Mouse (Mus musculus) neural tube, embryonic 11.5 days (tissue): ENCODE data around the gene Prkag1. TPM values are rescaled to one million over a fixed set of nuclear protein-coding genes. Genes with fewer than 3 reads are reported as not detected.

Experiments used
- ATAC-seq: fragments of 200-750 bp; cut with Nextera tagmentation; 2 replicates; pipeline ENCODE4 v1.8.0; 2017; ENCODE audit warnings: moderate number of reproducible peaks, mild to moderate bottlenecking, moderate TSS enrichment, moderate library complexity; ENCODE audit not compliant: insufficient read depth, low FRiP score, low TSS enrichment
- DNase-seq: peaks from one replicate; pipeline ENCODE4 v3.0.0-alpha.2; 2015; ENCODE audit warnings: low spot score
- H3K27ac ChIP-seq: fragments of 300-500 bp; sonication (generic); 2 replicates; pipeline ENCODE4 v1.5.1; 2014; ENCODE audit warnings: low read depth, mild to moderate bottlenecking, low read length
- H3K27me3 ChIP-seq: fragments of 300-500 bp; sonication (generic); 2 replicates; pipeline ENCODE4 v1.6.1; 2014; ENCODE audit warnings: mild to moderate bottlenecking, low read length, mixed read lengths; ENCODE audit not compliant: control insufficient read depth, insufficient read depth
- H3K36me3 ChIP-seq: fragments of 300-500 bp; sonication (generic); 2 replicates; pipeline ENCODE4 v1.6.1; 2014; ENCODE audit warnings: mild to moderate bottlenecking, low read length, moderate library complexity, mixed read lengths; ENCODE audit not compliant: control insufficient read depth, insufficient read depth
- H3K4me1 ChIP-seq: fragments of 300-500 bp; sonication (generic); 2 replicates; pipeline ENCODE4 v1.6.1; 2014; ENCODE audit warnings: low read length, mixed read lengths; ENCODE audit not compliant: control insufficient read depth, insufficient read depth
- H3K4me2 ChIP-seq: fragments of 300-500 bp; sonication (generic); 2 replicates; pipeline ENCODE4 v1.6.1; 2014; ENCODE audit warnings: low read depth, mild to moderate bottlenecking, moderate library complexity
- H3K4me3 ChIP-seq: fragments of 300-500 bp; sonication (generic); 2 replicates; pipeline ENCODE4 v1.5.1; 2014; ENCODE audit warnings: low read depth, low read length
- H3K9ac ChIP-seq: fragments of 300-500 bp; sonication (generic); 2 replicates; pipeline ENCODE4 v1.6.1; 2014; ENCODE audit warnings: mild to moderate bottlenecking, low read length
- H3K9me3 ChIP-seq: fragments of 300-500 bp; sonication (generic); 2 replicates; pipeline ENCODE4 v1.6.1; 2016; ENCODE audit warnings: low read length; ENCODE audit not compliant: control insufficient read depth
- WGBS: fragments of 180-500 bp; shearing (Covaris S2); extraction: QIAGEN DNeasy Blood & Tissue Kit; methylation state at CpG from one replicate; pipeline ENCODE4 v1.1.7; 2014; 5-methylcytosine and 5-hydroxymethylcytosine counted together
- polyA plus RNA-seq: library from polyadenylated mRNA; unstranded; fragments of >200 nt; fragmentation: Nextera tagmentation; extraction: Ambion mirVana; gene quantifications from 2 replicates; pipeline ENCODE4 v1.2.1, GENCODE M21; 2014

Gene Prkag1
- polyA plus RNA-seq, 1 experiment from 2014 or later: 73.1 TPM

DNA sequence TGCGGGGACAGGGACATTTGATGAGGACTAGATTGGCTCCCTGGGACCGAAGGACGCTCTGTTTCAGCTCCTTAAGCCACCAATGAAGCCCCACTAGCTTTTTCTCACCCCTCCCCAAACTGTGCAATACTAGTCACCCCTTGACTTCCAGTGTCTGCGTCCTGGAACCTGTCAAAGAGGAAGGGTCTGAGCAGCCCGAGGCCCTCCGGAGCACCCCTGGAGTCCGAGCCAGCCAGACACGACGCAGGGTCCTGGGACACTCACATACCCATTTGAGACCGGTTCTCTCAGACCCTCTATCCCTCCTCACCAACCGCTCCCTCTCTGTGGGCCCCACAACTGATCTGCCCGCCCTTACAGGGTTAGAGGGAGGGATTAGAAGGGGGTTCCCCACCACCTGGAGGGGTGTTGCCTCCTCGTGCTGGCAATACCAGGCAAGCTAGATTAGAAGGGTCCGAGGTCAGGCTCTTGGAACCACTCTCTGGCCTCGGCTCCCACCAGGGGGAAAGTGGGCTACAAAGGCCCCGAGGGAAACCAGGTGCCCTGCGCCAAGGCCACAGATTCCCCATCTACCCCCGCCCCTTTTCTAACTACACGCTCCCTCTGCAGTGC, 54.2 kb downstream of the Prkag1 start:
- Histone ChIP-seq H3K27ac (no peak overlapping the region), H3K4me3 (no peak overlapping the region), H3K9me3 (no peaks in the 10 kb centered on the region), H3K9ac (no peak overlapping the region), H3K4me2 (no peak overlapping the region), H3K4me1 (peaks cover 19% of the 10 kb centered on the region), H3K36me3 (no peaks in the 10 kb centered on the region), H3K27me3 (peaks cover 100% of the 10 kb centered on the region)
- 1% methylated on average over 19 of the region's 19 CpGs for WGBS
- DNase-seq: peak; percentile 20
- no peak for ATAC-seq

DNA sequence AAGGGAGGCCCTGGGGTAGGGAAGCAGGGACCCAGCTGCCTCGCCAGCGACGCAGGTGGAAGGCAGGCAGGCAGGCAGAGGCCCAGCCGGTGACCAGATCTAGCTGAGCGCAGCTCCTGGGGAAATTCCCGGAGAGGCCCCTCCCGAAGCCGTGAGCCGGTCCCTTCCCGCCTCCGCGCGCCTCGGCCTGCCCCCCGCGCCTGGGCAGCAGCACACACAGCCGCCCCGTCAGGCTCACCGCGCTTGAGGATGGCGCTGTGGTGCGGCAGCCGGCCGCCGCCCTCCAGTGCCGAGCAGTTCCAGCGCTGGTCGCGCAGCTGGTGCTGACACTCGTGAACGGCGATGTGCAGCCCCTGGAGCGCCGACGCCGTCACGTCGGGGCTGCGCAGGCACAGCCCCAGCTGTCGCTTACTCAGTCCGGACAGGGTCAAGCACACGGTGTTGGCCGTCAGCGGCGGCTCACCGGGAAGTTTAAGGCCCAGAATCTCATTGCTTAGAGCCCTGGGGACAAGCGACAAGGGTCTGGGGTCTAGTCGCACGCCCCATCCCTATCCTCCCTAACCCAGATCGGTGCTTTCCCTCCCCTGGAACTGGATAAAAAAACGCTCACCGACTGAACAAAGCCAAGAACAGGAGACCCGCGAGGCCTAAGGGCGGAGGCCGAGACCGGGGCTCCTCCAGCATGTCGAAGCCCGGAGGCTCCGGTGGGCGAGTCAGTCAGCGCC, 54.9 kb downstream of the Prkag1 start:
- no peak overlapping the region for H3K27ac ChIP-seq
- under 1% methylated on average over 62 of the region's 62 CpGs for WGBS
- DNase-seq (peak; percentile 66), ATAC-seq (peak; percentile 54; the same call in 1 of the 2 replicates)
- 0 out of 2 replicates have a peak overlapping the region, but pooled peaks have one; percentile 8 for H3K4me3 ChIP-seq
- H3K27me3 ChIP-seq: peaks cover 100% of the 10 kb centered on the region
- peak overlapping the region; percentile 29 for H3K4me2 ChIP-seq
- H3K9me3 ChIP-seq: no peaks in the 10 kb centered on the region
- H3K36me3 ChIP-seq: no peaks in the 10 kb centered on the region
- no peak overlapping the region for H3K9ac ChIP-seq
- peaks cover 20% of the 10 kb centered on the region for H3K4me1 ChIP-seq

DNA sequence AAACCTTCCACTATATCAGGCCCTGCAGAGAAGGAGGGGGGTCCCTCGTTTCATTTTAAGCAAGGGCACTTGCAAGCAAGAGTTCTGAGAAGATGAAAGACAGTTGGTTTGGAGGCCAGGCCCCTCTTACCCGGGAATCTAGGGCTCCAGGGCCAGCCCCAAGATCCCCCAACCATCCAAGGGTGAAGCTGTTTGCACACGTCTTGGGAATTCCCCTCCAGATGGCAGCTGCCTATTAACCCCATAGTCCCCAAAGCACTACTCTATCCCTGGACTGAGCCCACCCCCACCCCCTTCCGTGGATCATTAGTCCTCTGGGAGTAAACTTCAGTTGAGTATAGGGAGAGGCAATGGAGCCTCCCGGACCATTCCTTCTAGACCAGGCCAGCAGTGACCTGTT, 55.8 kb downstream of the Prkag1 start:
- peaks cover 20% of the 10 kb centered on the region for H3K4me1 ChIP-seq
- no peak overlapping the region for H3K27ac ChIP-seq
- WGBS: under 1% methylated on average over 5 of the region's 5 CpGs
- no peaks in the 10 kb centered on the region for H3K36me3 ChIP-seq
- H3K4me3 ChIP-seq: no peak overlapping the region
- H3K9me3 ChIP-seq: no peaks in the 10 kb centered on the region
- peaks cover 100% of the 10 kb centered on the region for H3K27me3 ChIP-seq
- ATAC-seq (no peak), DNase-seq (peak; percentile 8)
- H3K4me2 ChIP-seq: no peak overlapping the region
- H3K9ac ChIP-seq: no peak overlapping the region

DNA sequence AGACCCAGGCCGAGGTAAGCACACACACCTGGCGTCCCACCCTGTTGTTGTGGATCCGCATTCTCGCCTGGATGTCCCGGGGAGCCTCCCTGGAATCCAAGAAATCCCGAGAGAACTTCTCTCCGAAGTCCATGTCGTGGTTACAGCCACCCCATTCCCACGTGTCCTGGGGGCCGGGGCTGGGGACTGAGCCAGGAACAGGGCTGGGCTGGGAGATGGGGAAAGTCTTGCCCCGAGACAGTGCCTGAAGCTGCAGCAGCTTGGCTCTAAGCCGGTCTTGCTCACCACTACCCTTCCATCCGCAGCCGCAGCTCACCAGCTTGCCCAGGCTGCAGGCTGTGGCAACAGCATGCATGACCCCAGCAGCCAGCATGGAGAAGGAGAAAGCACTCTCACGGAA, 57.2 kb downstream of the Prkag1 start:
- H3K4me3 ChIP-seq: no peak overlapping the region
- 4% methylated on average over 15 of the region's 15 CpGs for WGBS
- H3K4me2 ChIP-seq: no peak overlapping the region
- DNase-seq: no peak
- H3K9ac ChIP-seq: no peak overlapping the region
- peaks cover 94% of the 10 kb centered on the region for H3K27me3 ChIP-seq
- ATAC-seq: no peak
- no peaks in the 10 kb centered on the region for H3K36me3 ChIP-seq
- no peak overlapping the region for H3K27ac ChIP-seq
- no peaks in the 10 kb centered on the region for H3K9me3 ChIP-seq
- peaks cover 20% of the 10 kb centered on the region for H3K4me1 ChIP-seq

DNA sequence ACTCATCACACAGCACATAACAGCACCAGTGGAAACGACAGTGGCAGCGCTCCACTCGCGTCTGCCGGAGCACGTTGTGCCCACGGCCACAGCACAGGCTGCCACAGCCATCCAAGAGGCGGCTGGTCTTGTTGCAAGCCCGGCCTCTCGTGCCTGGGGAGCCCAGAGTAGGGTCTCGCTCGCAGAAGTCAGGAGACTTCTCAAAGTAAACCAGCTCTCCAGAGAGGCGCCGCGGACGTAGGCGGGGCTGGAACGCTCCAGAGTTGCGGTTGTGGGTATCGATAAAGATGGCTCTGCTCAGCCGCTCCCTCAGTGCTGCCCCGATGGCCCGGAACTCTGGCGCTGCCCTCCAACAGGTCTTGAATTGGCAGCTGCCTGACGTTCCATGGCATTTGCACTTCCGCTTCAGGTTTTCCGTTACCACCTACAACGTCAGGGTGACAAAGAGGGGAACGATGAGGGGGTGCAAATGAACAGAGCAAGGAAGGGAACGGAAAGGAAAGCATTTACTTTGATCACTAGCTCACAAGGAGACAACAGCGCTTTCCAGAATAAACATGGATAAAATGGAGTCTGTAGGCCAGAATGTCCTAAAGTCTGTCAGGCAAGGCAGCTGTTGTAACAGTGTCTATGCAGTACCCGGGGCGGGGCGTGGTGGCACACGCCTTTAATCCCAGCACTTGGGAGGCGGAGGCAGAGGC, 58.7 kb downstream of the Prkag1 start:
- no peak overlapping the region for H3K27ac ChIP-seq
- H3K4me3 ChIP-seq: peak overlapping the region; percentile 16
- no peaks in the 10 kb centered on the region for H3K9me3 ChIP-seq
- ATAC-seq (no peak), DNase-seq (peak; percentile 44)
- peaks cover 85% of the 10 kb centered on the region for H3K27me3 ChIP-seq
- no peaks in the 10 kb centered on the region for H3K36me3 ChIP-seq
- no peak overlapping the region for H3K9ac ChIP-seq
- 2% methylated on average over 36 of the region's 36 CpGs for WGBS
- H3K4me1 ChIP-seq: peaks cover 16% of the 10 kb centered on the region
- peak overlapping the region; percentile 37 for H3K4me2 ChIP-seq

DNA sequence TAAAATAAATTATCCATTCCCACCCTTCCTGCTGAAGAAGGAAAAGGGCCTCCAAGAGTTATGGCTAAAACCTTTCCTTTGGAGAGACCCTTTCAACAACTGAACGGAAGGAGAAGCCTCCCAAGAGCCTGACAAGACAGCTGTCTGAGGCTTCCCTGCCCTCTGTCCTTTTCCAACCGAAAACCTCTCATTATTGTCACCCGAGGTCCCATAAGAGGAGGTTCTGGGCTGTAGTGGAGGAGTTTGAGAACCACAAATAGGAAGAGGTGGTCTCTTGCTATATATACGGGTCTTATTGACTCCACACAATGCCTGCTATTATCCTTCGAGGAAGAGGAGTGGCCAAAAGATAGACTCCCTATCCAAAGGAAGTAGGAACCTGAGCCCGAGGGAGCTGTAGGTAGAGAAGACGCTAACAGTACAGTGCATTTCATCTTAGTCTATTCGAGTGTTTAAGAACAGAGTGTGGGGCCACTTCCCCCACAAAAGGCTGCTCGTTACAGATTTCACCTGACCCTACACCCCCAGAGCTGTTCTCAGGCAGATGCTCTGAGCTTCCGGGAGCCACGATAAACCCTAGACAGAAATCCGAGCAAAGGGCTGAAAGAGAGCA, 59.4 kb downstream of the Prkag1 start:
- Histone ChIP-seq H3K9me3 (no peaks in the 10 kb centered on the region), H3K4me2 (peak overlapping the region; percentile 37; the same call in 1 of the 2 replicates), H3K36me3 (no peaks in the 10 kb centered on the region), H3K27me3 (peaks cover 77% of the 10 kb centered on the region), H3K4me3 (peak overlapping the region; percentile 16), H3K27ac (no peak overlapping the region), H3K9ac (no peak overlapping the region), H3K4me1 (peaks cover 16% of the 10 kb centered on the region)
- DNase-seq (no peak), ATAC-seq (no peak)
- 3% methylated on average over 12 of the region's 12 CpGs for WGBS

DNA sequence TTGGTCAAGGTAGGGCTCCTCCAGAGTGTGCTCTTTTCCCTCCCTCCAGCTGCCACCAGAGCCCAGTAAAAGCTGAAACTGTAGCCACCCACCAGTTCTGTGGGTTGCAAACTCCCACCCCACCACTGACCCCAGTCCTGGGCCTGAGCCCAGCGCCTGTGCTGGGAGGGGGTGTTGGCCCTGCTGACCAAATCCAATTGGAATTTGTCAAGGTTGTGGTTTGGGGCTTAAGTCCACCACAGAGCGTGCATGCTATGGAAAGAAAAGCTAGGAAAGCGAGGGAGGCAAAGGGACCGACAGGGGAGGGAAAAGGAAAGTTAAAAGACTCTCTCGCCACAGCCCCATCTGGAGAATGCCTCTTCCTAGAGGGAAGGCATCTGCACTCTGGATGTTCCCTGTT, 63.1 kb downstream of the Prkag1 start:
- Histone ChIP-seq H3K27me3 (peaks cover 46% of the 10 kb centered on the region), H3K4me3 (no peak overlapping the region), H3K4me2 (no peak overlapping the region), H3K4me1 (peaks cover 8% of the 10 kb centered on the region; the same call in 1 of the 2 replicates), H3K9ac (no peak overlapping the region), H3K9me3 (no peaks in the 10 kb centered on the region), H3K36me3 (no peaks in the 10 kb centered on the region), H3K27ac (no peak overlapping the region)
- 12% methylated on average over 5 of the region's 5 CpGs for WGBS
- no peak for DNase-seq
- no peak for ATAC-seq

DNA sequence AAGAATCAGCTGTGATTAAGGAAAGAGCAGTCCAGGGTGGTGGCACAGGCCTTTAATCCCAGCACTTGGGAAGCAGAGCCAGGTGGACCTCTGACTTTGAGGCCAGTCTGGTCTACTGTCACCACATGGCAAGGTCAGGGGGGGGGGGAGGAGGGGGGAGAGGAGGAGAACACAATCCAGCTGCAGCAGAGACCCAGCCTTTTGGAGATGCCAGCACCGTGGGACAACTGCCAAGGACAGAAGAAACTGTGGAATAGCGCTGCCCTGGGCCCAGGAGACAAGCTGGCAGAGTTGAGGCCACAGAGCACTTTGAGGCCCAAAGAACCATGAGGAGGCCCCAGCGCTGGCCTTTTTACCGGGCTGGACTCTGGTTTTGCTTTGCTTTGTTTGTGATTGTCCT, 65.4 kb downstream of the Prkag1 start:
- no peak overlapping the region for H3K27ac ChIP-seq
- DNase-seq: no peak
- 64% methylated on average over 4 of the region's 4 CpGs for WGBS
- H3K4me3 ChIP-seq: no peak overlapping the region
- peaks cover 23% of the 10 kb centered on the region for H3K27me3 ChIP-seq
- no peak overlapping the region for H3K4me2 ChIP-seq
- H3K4me1 ChIP-seq: peaks cover 3% of the 10 kb centered on the region; the same call in 1 of the 2 replicates
- H3K36me3 ChIP-seq: no peaks in the 10 kb centered on the region
- no peak for ATAC-seq
- H3K9ac ChIP-seq: no peak overlapping the region
- no peaks in the 10 kb centered on the region for H3K9me3 ChIP-seq
